Mouse (Mus musculus) cortical plate, adult 2 months (tissue): ENCODE measurements around the gene 4933428G20Rik.

ENCODE experiments used
- CTCF ChIP-seq: fragments of 200-500 bp; IDR thresholded peaks from 2 replicates; pipeline ENCODE4 v1.5.1; 2011; ENCODE audit warnings: mild to moderate bottlenecking, control low read depth, low read length; ENCODE audit not compliant: insufficient read depth; ENCODE audit errors: extremely low read depth
- POLR2A ChIP-seq: fragments of 200-500 bp; IDR thresholded peaks from 2 replicates; pipeline ENCODE4 v1.6.1; 2011; ENCODE audit warnings: mild to moderate bottlenecking, low read length, control low read depth; ENCODE audit not compliant: insufficient read depth; ENCODE audit errors: extremely low read depth

GRCm38 (mm10) chr11:97489589-97490324 lies 10.4 kb downstream of the 4933428G20Rik start:
- peak; percentile 90 for TF ChIP-seq CTCF
- TF ChIP-seq POLR2A = no peak
